Mouse (Mus musculus) liver, postnatal 0 days (tissue): ENCODE results near the gene Mllt6. TPM values are rescaled to one million over a fixed set of nuclear protein-coding genes. Genes with fewer than 3 reads are reported as not detected.
A peak's percentile ranks its signal among the peaks of the same experiment; 100 is the strongest.

Source experiments
- ATAC-seq: fragments of 200-750 bp; cut with Nextera tagmentation; 2 replicates; pipeline ENCODE4 v1.8.0; 2017; ENCODE audit warnings: mild to moderate bottlenecking, moderate library complexity
- DNase-seq: peaks from one replicate; pipeline ENCODE4 v3.0.0-alpha.2; 2016
- H3K27ac ChIP-seq: fragments of 300-500 bp; sonication (generic); 2 replicates; pipeline ENCODE4 v1.5.1; 2014; ENCODE audit warnings: antibody characterized with exemption, moderate library complexity, mild to moderate bottlenecking, low read depth
- H3K27me3 ChIP-seq: fragments of 300-500 bp; sonication (generic); 2 replicates; pipeline ENCODE4 v1.6.1; 2014; ENCODE audit warnings: low read length, control low read depth, mixed read lengths; ENCODE audit not compliant: insufficient read depth
- H3K36me3 ChIP-seq: fragments of 300-500 bp; sonication (generic); replicated peaks from 2 replicates; pipeline ENCODE4 v1.6.1; 2014; ENCODE audit warnings: mild to moderate bottlenecking, control low read depth, low read length, moderate library complexity, mixed read lengths; ENCODE audit not compliant: insufficient read depth
- H3K4me1 ChIP-seq: fragments of 300-500 bp; sonication (generic); 2 replicates; pipeline ENCODE4 v1.6.1; 2014; ENCODE audit warnings: antibody characterized with exemption, mild to moderate bottlenecking, control low read depth; ENCODE audit not compliant: insufficient read depth
- H3K4me2 ChIP-seq: fragments of 300-500 bp; sonication (generic); 2 replicates; pipeline ENCODE4 v1.6.1; 2014; ENCODE audit warnings: low read depth, mild to moderate bottlenecking, low read length, moderate library complexity, mixed read lengths
- H3K4me3 ChIP-seq: fragments of 300-500 bp; sonication (generic); 2 replicates; pipeline ENCODE4 v1.5.1; 2014; ENCODE audit warnings: low read depth, low read length
- H3K9ac ChIP-seq: fragments of 300-500 bp; sonication (generic); replicated peaks from 2 replicates; pipeline ENCODE4 v1.6.1; 2014; ENCODE audit warnings: mild to moderate bottlenecking, moderate library complexity
- H3K9me3 ChIP-seq: fragments of 300-500 bp; sonication (generic); 2 replicates; pipeline ENCODE4 v1.6.1; 2016; ENCODE audit warnings: mild to moderate bottlenecking, control low read depth, low read length, mixed read lengths
- CTCF ChIP-seq: sonication (generic); IDR thresholded peaks from 2 replicates; pipeline ENCODE4 v1.5.1; 2016; ENCODE audit warnings: antibody characterized with exemption, low read depth
- EP300 ChIP-seq: IDR thresholded peaks from 2 replicates; pipeline ENCODE4 v1.6.1; 2016; ENCODE audit warnings: antibody characterized with exemption, low read depth, mild to moderate bottlenecking
- WGBS: fragments of 180-500 bp; shearing (Covaris S2); extraction: QIAGEN DNeasy Blood & Tissue Kit; methylation state at CpG from one replicate; pipeline ENCODE4 v1.1.7; 2014; ENCODE audit not compliant: insufficient replicate concordance; 5-methylcytosine and 5-hydroxymethylcytosine counted together
- polyA plus RNA-seq: library from polyadenylated mRNA; unstranded; fragments of >200 nt; fragmentation: Nextera tagmentation; extraction: Ambion mirVana; gene quantifications from 2 replicates; pipeline ENCODE4 v1.2.1, GENCODE M21; 2015

The Mllt6 gene
- polyA plus RNA-seq, 1 experiment from 2014 or later, result 0.32 TPM

GRCm38 (mm10) chr11:97659990-97660714 is 3.1 kb upstream of the Mllt6 start:
- peak; percentile 83 for ATAC-seq
- Histone ChIP-seq H3K9ac (peak overlapping the region; percentile 76), H3K27ac (peak overlapping the region; percentile 90), H3K36me3 (no peaks in the 10 kb centered on the region), H3K27me3 (peaks cover 37% of the 10 kb centered on the region), H3K4me3 (peak overlapping the region; percentile 69), H3K4me1 (peaks cover 29% of the 10 kb centered on the region), H3K4me2 (peak overlapping the region; percentile 84), H3K9me3 (no peaks in the 10 kb centered on the region)
- peak; percentile 84 for DNase-seq
- 0% methylated on average over 70 of the region's 78 CpGs for WGBS
- TF ChIP-seq CTCF (no peak), EP300 (no peak)

GRCm38 (mm10) chr11:97660734-97661647 is 2.2 kb upstream of the Mllt6 start:
- peak overlapping the region; percentile 76; the same call in 1 of the 2 replicates for H3K9ac ChIP-seq
- H3K4me1 ChIP-seq, result peaks cover 29% of the 10 kb centered on the region
- TF ChIP-seq EP300 (no peak), CTCF (no peak)
- H3K27me3 ChIP-seq, result peaks cover 37% of the 10 kb centered on the region
- WGBS, result 4% methylated on average over 27 of the region's 27 CpGs
- no peak for ATAC-seq
- H3K4me3 ChIP-seq, result peak overlapping the region; percentile 69
- H3K27ac ChIP-seq, result peak overlapping the region; percentile 90
- no peaks in the 10 kb centered on the region for H3K9me3 ChIP-seq
- peak overlapping the region; percentile 84 for H3K4me2 ChIP-seq
- H3K36me3 ChIP-seq, result no peaks in the 10 kb centered on the region
- DNase-seq, result no peak

GRCm38 (mm10) chr11:97661648-97662133 is 1.5 kb upstream of the Mllt6 start:
- 2% methylated on average over 14 of the region's 20 CpGs for WGBS
- Histone ChIP-seq H3K9ac (no peak overlapping the region; the same call in 1 of the 2 replicates), H3K27ac (peak overlapping the region; percentile 39; the same call in 1 of the 2 replicates), H3K36me3 (no peaks in the 10 kb centered on the region; the same call in 1 of the 2 replicates), H3K4me2 (peak overlapping the region; percentile 84), H3K9me3 (no peaks in the 10 kb centered on the region), H3K4me1 (peaks cover 29% of the 10 kb centered on the region), H3K27me3 (peaks cover 37% of the 10 kb centered on the region), H3K4me3 (peak overlapping the region; percentile 69)
- TF ChIP-seq CTCF (no peak), EP300 (no peak)
- no peak for ATAC-seq
- peak; percentile 31 for DNase-seq

- H3K4me2 ChIP-seq, result peak overlapping the region; percentile 84
- H3K27me3 ChIP-seq, result peaks cover 37% of the 10 kb centered on the region
- DNase-seq, result no peak
- WGBS, result 3% methylated on average over 21 of the region's 21 CpGs
- peak overlapping the region; percentile 69 for H3K4me3 ChIP-seq
- peaks cover 3% of the 10 kb centered on the region; the same call in 1 of the 2 replicates for H3K36me3 ChIP-seq
- H3K9ac ChIP-seq, result no peak overlapping the region
- ATAC-seq, result no peak
- H3K4me1 ChIP-seq, result peaks cover 29% of the 10 kb centered on the region
- no peak overlapping the region for H3K27ac ChIP-seq
- H3K9me3 ChIP-seq, result no peaks in the 10 kb centered on the region
- no peak for TF ChIP-seq CTCF
- TF ChIP-seq EP300, result no peak
Measured at GRCm38 (mm10) chr11:97662207-97662892, 864 bp upstream of the Mllt6 start.

- Histone ChIP-seq H3K4me2 (peak overlapping the region; percentile 84), H3K4me3 (peak overlapping the region; percentile 69), H3K9ac (peak overlapping the region; percentile 71), H3K27me3 (peaks cover 37% of the 10 kb centered on the region), H3K9me3 (no peaks in the 10 kb centered on the region), H3K27ac (peak overlapping the region; percentile 35; the same call in 1 of the 2 replicates), H3K4me1 (peaks cover 28% of the 10 kb centered on the region), H3K36me3 (peaks cover 3% of the 10 kb centered on the region)
- peak; percentile 35 for DNase-seq
- ATAC-seq, result no peak
- TF ChIP-seq EP300, result no peak
- no peak for TF ChIP-seq CTCF
- WGBS, result under 1% methylated on average over 24 of the region's 57 CpGs
Measured at GRCm38 (mm10) chr11:97663528-97664338, 519 bp downstream of the Mllt6 start.
